Mouse (Mus musculus) splenic B cell, adult 2 months (primary cell): ENCODE measurements around the gene Fbxo3.
A peak's percentile ranks its signal among the peaks of the same experiment; 100 is the strongest.
"Not testable (repeated sequence)": the region's sequence is repeated elsewhere in the genome, so short reads cannot be mapped to it uniquely, and the experiment has no call there.

Experiments used
- DNase-seq: peaks from one replicate; pipeline ENCODE4 v3.0.0-alpha.2; 2011; ENCODE audit warnings: low read depth, low spot score
- H3K27me3 ChIP-seq: 2 replicates; pipeline ENCODE4 v1.6.1; 2012; ENCODE audit warnings: mild to moderate bottlenecking, low read length, moderate library complexity, mixed read lengths; ENCODE audit not compliant: control insufficient read depth, poor library complexity, insufficient read depth, severe bottlenecking
- H3K36me3 ChIP-seq: 2 replicates; pipeline ENCODE4 v1.6.1; 2012; ENCODE audit warnings: mild to moderate bottlenecking, low read length, moderate library complexity, mixed read lengths; ENCODE audit not compliant: control insufficient read depth, poor library complexity, insufficient read depth, severe bottlenecking

The Fbxo3 gene

DNA sequence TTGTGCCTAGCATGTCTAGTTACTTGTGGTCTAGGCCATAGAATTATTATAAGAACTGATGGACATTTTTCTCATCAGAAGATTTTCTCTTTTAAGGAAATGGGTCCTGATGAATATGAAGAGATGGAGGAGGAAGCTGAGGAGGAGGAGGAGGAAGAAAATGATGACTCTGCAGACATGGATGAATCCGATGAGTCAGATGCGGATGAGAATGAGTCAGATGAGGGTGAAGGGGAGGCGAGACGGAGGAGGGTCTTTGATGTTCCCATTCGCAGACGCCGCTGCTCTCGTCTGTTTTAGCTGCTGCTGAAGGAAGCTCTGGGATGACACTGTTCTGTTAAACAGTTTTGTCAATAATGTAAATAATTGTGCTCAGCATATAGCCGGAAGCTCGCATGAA, 32.3 kb downstream of the Fbxo3 start:
- Histone ChIP-seq H3K36me3 (no peaks in the 10 kb centered on the region), H3K27me3 (no peaks in the 10 kb centered on the region)
- no peak for DNase-seq

DNA sequence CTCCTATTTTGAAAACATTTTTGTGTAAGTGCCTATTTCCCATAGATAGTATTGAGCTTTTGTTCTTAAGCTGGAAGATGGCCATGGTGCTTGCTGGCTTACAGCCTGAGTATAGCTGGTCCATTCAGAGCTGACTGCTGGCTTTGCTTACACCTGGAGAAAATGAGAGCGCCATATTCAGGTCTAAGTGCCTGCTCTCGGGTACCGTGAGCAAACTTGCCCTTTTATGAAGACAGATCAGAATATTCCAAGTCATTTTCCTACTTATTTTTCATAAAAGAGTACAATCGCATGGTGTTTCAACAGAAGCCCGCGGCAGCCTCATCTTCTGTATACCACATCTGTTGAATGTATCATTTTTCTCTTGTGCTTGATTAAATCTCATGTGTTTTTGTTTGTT, 33.5 kb downstream of the Fbxo3 start:
- Histone ChIP-seq H3K36me3 (no peaks in the 10 kb centered on the region), H3K27me3 (no peaks in the 10 kb centered on the region)
- DNase-seq, result no peak

DNA sequence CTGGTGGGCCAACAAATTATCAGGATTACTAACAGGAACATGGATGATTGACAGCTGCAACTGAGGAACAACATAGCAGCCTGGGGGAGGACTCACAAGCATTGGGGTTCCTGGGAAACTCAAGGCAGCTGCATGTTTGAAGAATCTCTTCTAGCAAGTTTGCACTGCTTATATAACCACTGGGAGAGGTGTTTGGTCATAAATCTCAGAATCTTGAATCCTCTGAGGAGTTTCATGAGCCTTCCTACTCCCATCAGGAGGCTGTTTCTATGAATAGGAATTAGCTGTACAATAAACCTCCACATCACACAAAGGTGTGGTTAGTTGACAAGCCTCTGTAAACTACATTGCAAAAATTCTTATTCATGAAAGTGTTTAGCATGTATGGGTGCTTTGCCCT, 35.1 kb downstream of the Fbxo3 start:
- Histone ChIP-seq H3K27me3 (no peaks in the 10 kb centered on the region), H3K36me3 (no peaks in the 10 kb centered on the region)
- DNase-seq, result no peak

DNA sequence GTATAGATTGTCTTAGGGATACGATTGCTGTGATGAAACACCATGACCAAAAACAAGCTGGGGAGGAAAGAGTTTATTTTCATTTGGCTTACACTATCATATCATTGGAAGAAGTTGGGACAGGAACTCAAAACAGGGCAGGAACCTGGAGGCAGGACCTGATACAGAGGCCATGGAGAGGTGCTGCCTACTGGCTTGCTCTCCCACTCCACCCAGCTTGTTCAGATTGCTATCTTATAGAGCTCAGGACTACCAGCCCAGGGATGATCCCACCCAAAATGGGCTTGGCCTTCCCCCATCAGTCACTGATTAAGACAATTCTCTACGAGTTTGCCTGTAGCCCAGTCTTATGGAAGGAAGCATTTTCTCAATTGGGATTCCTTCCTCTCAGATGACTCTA, 36.6 kb downstream of the Fbxo3 start:
- DNase-seq, result no peak
- H3K27me3 ChIP-seq, result no peaks in the 10 kb centered on the region
- no peaks in the 10 kb centered on the region for H3K36me3 ChIP-seq

DNA sequence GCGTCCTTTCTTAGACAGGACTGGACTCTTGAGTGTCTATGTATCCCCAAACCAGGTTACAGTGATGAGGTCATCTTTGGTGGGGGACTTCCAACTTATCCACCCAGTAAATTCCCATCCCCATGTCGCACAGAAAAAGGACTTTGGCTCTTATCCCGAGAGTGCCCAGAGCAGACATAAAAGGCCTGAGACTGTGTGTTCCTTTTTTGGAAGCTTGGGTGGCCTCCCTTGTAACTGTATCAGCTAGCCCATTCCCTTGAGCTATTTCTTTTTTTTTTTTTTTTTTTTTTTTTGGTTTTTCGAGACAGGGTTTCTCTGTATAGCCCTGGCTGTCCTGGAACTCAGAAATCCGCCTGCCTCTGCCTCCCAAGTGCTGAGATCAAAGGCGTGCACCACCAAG, 38.0 kb downstream of the Fbxo3 start, which contains the start of gene Gm10912:
TSS of gene Gm10912 (plus strand) at position 301 of the 400 bp plus-strand sequence.
- not testable (repeated sequence) for H3K27me3 ChIP-seq, DNase-seq, H3K36me3 ChIP-seq

DNA sequence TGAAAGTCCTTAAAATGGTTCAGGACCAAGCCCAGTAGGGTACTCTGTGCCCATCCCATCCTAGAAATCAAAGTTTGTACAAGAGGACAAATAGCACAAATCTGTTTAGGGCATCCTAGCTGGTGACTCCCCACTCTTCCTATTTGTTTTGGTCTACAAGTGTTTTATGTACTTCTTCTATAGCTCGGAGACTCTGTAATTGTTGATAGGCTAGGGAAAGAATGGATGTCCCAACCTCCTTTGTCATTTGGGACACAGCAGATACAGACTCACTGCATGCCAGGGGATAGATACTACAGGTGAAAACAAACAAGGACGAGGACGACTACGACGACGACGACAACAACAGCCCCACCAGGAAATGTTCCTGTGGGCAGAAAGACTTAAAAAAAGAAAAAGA, 40.9 kb downstream of the Fbxo3 start, which contains the start of gene Gm10799:
TSS of gene Gm10799 (minus strand) at position 101 of the 400 bp plus-strand sequence.
- not testable (repeated sequence) for DNase-seq, H3K27me3 ChIP-seq, H3K36me3 ChIP-seq

DNA sequence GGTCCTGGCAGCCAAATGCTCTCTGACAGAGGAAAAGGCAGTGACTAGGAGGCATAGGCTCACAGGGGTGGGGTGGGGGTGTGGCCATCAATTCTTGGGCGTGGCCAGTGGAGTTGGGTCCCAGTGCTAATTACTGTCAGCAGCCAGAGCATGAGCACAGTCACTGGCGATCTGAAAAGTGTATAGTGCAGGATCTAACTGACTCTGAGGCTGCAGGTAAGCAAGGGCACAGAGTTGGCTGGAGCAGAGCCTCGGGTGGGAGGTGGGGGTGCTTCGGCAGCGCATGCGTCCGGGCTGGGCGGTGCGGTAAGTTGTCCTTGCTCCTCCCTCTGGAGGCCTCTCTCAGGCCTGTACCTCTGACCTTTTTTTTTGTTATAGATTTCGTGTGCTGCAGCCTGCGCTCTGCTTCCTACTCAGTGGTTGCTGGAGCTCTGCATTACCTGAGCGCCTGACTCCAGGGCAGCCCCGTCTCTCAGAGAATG, 42.2 kb downstream of the Fbxo3 start, which contains the start of gene Cd59b:
TSS of gene Cd59b (plus strand) at position 146 of the 482 bp plus-strand sequence.
- DNase-seq, result peak; percentile 50
- Histone ChIP-seq H3K36me3 (no peaks in the 10 kb centered on the region), H3K27me3 (no peaks in the 10 kb centered on the region)

DNA sequence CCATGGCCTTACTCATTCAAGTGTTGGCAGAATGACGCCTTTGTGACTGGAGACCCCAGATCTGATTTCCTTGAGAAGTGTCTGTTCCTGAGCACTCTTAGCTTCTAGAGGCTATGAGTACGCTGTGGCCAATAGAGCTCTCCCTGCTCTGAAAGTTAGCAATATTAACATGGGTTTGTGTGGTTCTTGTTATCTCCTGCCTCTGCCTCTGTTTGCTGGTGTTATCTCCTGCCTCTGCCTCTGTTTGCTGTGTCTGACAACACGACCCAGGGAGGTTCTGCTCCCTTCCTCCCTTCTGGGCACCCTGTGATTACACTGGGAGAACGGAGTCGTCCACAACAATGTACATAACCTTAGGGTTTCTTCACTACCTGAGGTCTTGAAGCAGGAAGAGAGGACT, 50.8 kb downstream of the Fbxo3 start:
- H3K27me3 ChIP-seq, H3K36me3 ChIP-seq, DNase-seq: not testable (repeated sequence)

DNA sequence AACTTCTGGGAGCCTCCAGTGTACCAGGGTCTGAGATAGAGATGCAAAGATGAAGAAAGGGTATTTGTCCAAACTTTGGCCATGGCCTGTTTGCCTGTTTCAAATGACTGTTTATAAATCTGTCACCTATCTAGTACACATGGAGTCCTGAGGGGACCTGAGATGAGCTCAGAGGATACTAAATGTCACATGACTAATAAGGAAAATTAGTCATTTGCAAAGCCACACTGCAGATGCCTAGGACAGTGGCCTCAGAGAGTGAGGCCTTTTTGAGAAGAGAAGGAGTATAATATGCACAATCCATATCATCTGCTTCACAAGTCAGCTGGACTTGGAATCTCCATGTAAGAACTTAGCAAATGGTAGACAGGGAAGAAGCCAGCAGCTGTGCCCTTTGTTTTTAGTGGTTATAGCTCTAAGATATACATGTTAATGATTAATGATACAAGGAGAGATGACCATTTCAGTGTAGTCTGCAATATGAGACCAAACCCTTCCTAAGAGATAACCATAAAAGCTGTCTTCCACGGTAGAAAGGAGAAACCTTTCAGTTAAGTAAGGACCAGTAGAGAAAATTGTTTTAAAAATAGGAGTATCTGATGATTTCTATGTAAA, 54.0 kb downstream of the Fbxo3 start:
- H3K36me3 ChIP-seq, H3K27me3 ChIP-seq, DNase-seq: not testable (repeated sequence)

DNA sequence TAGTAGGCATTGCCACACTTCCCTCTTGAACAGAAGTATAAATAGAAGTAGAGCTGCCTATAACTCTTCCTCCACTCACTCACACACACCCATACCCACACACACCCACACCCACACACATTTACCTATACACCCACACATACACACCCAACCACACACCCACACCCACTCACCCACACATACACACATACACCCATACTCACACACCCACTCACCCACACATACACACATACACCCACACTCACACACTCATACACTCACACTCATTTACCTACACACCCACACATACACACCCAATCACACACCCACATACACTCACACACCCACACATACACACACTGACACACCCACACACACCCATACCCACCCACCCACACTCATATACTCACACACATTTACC, 55.0 kb downstream of the Fbxo3 start:
- no peak for DNase-seq
- Histone ChIP-seq H3K27me3 (no peaks in the 10 kb centered on the region), H3K36me3 (no peaks in the 10 kb centered on the region)

DNA sequence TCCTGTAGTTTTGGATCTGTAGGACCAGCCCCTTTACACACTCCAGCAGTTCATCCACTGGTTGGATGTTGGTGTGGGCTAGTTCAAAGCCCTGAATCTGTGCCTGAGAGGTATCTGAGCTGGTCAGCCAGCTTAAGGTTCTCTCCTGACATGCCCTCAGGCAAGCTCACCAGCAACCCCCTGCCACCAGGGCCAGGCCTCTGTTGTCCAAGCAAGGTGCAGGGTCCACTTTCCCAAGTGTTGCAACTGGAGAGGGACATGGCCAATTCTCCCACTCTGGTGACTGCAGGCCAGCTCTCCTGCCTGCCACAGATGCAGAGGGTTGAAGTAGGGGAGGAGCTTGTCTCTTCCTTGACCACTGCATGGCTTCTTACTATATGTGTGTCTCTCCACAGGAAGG, 56.5 kb downstream of the Fbxo3 start:
- not testable (repeated sequence) for DNase-seq, H3K36me3 ChIP-seq, H3K27me3 ChIP-seq

DNA sequence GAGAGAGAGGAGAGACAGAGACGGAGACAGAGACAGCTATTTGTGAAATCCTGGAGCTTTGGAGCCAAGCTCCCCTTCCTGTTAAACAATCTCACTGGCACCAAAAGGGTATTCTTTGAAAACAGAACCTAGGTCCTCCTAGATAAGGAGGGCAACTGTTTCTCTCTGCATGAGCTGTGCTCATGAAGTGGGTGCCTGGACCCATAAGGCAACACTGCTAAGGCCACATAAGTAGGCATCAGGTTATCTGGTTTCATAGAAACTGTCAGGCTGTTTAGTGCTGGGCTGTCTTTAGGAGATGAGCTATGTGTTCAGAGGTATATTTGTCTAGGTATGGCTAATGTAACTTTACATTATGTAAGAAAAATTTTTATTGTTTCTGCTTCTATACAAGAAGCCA, 60.0 kb downstream of the Fbxo3 start:
- DNase-seq, H3K36me3 ChIP-seq, H3K27me3 ChIP-seq: not testable (repeated sequence)

DNA sequence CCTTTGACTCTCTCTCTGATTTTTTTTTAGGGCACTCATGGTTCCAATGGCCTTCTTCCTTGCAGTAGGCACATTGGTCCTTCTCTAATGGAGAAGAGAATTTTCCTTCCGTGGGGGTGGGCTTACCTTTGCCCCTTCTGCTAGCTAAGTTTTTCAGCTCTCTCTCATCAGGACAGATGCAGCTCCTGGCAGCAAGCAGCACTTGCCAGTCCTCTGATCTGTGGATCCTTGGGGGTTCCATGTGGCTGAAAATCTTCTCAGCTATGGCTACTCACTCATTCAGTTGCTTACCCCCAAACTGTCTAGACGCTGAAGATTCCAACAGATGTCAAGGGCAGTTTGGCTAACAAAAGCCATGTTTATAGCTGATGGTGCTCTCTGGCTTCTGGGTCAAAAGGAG, 65.8 kb downstream of the Fbxo3 start:
- Histone ChIP-seq H3K36me3 (no peaks in the 10 kb centered on the region), H3K27me3 (no peaks in the 10 kb centered on the region)
- DNase-seq, result no peak

DNA sequence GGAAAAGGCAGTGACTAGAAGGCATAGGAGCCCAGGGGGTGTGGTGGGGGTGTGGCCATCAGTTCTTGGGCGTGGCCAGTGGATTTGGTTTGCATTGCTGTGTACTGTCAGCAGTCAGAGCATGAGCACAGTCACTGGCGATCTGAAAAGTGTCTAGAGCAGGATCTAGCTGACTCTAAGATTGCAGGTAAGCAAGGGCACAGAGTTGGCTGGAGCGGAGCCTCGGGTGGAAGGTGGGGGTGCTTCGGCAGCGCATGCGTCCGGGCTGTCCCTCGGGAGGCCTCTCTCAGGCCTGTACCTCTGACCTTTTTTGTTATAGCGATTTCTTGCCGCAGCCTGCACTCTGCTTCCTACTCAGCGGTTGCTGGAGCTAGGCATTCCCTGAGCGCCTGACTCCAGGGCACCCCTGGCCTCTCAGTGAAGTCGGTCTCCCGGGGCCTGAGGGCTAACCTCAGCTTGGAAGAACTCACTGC, 68.3 kb downstream of the Fbxo3 start, which contains the start of gene Cd59a:
TSS of gene Cd59a (plus strand) at position 61 of the 473 bp plus-strand sequence.
- no peaks in the 10 kb centered on the region for H3K27me3 ChIP-seq
- H3K36me3 ChIP-seq, result no peaks in the 10 kb centered on the region
- DNase-seq, result peak; percentile 51

DNA sequence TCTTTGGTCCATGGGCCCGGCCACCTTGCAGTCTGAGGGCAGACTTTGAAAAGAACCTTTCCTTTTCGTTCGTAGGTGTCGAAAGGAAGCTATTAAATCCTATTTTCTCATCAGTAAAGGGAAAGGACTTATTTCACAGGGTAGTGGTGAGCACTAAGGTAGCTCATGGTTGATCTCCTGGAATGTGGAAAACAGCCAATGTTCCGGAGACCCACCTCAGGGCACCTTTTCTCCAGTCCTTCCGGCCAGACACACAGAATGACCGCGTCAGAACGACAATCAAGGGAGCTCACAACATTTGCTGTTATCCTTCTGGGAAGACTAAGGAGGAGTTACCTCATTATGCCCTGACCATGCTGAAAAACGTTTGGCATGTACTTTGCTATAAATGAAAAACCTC, 68.7 kb downstream of the Fbxo3 start:
- Histone ChIP-seq H3K36me3 (no peaks in the 10 kb centered on the region), H3K27me3 (no peaks in the 10 kb centered on the region)
- no peak for DNase-seq

DNA sequence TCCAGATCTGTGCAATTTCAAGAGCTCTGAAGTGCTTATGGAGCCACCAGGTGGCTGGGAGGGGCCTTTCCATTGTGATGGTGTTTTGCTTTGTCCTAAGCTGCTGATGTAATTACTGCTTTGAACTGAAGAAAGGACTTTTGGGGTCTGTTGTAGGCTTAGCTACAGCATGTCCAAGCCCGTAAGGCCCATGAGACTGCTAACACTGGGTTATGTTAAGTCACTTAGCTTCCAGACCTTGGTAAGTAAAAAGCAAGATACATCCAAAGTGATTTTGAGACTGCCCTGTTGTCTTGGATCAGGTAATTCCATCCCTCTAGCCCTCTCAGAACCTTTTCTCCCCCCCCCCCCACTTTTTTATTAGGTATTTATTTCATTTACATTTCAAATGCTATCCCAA, 69.3 kb downstream of the Fbxo3 start:
- H3K36me3 ChIP-seq, H3K27me3 ChIP-seq, DNase-seq: not testable (repeated sequence)
